Mouse (Mus musculus): ENCODE results near the gene Nod2. TPM values are rescaled to one million over a fixed set of nuclear protein-coding genes. Genes with fewer than 3 reads are reported as not detected.
A peak's percentile ranks its signal among the peaks of the same experiment; 100 is the strongest.

The Nod2 gene
- not detected in 2 replicates for polyA plus RNA-seq (2012; ENCODE audit: insufficient read depth, low replicate concordance)

DNA sequence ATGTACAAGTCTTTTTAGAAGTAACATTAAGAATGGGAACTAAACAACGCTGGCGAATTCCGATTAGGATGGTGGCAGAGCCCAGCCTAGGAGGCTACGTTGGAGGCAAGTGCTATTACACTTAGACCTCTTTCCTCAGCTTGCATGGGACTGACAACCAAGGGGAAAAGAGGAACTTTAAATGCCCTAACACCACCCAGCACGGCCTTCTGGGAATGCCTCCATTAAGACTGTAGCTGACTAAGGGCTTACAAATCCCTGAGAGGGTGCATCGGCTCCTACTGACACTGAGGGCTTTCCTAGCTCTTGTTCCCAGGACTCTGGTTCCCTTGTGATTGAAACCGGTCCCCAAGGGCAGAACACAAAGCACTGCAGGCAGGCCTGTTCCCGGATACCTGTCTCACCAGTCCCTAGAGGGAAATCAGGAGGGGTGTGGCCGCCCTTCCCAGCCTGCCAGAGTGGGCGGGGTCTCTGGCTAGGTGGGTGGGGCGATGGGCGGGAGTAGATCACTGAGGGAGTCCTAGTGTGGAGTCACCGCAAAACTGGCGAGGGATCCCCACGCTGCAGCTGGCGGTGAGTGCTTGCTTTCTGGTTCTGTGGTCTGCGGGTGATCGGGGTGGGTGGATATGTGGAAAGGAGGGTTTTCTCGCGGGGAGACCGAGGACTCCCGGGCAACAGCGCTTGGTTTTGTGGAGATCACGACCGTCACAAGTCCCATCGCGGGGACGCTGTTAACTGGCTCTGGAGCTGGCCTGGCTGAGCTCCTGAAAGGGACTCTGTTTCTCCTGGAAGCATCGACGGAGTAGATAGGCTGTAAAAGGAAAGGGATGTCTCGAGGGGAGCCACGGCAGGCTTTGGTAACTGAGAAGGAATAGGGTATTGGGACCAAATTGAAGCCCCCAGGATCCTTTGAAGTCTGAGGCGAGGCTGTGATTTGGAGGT, at the start of gene Nod2:
TSS of gene Nod2 (plus strand) at position 479 of the 942 bp plus-strand sequence.
- Histone ChIP-seq H3K36me3 (replicated peaks; ENCODE audit: low read length) (no peaks in the 10 kb centered on the region), H3K27me3 (replicated peaks) (peaks cover 66% of the 10 kb centered on the region), H3K4me1 (peaks cover 34% of the 10 kb centered on the region), H3K9me3 (peaks cover 11% of the 10 kb centered on the region), H3K4me3 (replicated peaks) (peak within 1 kb of the TSS; percentile 87)
- TF ChIP-seq FLI1 (IDR thresholded peaks at IDR 0.05; ENCODE audit: low read length) = no peak
- TF ChIP-seq GATA1 (IDR thresholded peaks at IDR 0.05; ENCODE audit: borderline replicate concordance, low read length) = no peak

DNA sequence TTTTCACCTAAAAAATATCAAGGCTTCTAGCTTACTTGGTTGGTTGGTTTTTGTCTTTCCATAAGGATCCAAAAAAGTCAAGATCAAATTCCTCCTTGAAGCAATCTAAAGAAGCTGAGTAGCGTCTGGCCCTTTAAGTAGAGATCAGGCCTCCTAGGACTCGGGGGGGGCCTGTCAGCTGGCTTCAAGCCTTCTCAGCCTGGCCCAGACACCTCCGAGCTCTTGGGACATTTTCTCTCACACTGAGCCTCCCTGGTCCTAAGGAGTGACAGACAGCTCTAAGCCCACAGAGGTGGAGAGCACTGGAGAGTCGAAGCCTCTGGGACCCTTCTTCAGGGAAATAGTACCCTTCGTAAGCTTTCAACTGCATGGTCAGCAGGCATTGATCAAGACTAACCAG, 48.5 kb upstream of the Nod2 start:
- Histone ChIP-seq H3K27me3 (replicated peaks) (peaks cover 68% of the 10 kb centered on the region), H3K4me1 (peaks cover 7% of the 10 kb centered on the region), H3K36me3 (replicated peaks; ENCODE audit: low read length) (no peaks in the 10 kb centered on the region), H3K9me3 (peaks cover 20% of the 10 kb centered on the region), H3K4me3 (replicated peaks) (no peak overlapping the region)
- TF ChIP-seq GATA1 (IDR thresholded peaks at IDR 0.05; ENCODE audit: borderline replicate concordance, low read length) (no peak), FLI1 (IDR thresholded peaks at IDR 0.05; ENCODE audit: low read length) (no peak)

GRCm38 (mm10) chr8:88599491-88599890, 47.6 kb upstream of the Nod2 start:
- no peaks in the 10 kb centered on the region for H3K36me3 ChIP-seq (replicated peaks; ENCODE audit: low read length)
- peaks cover 20% of the 10 kb centered on the region for H3K9me3 ChIP-seq

GRCm38 (mm10) chr8:88603446-88603989, 43.6 kb upstream of the Nod2 start:
- TF ChIP-seq FLI1 (IDR thresholded peaks at IDR 0.05; ENCODE audit: low read length) (no peak), GATA1 (IDR thresholded peaks at IDR 0.05; ENCODE audit: borderline replicate concordance, low read length) (no peak)
- H3K9me3 ChIP-seq = peaks cover 20% of the 10 kb centered on the region
- peaks cover 56% of the 10 kb centered on the region for H3K27me3 ChIP-seq (replicated peaks)
- H3K36me3 ChIP-seq (replicated peaks; ENCODE audit: low read length) = no peaks in the 10 kb centered on the region
- H3K4me3 ChIP-seq (replicated peaks) = no peak overlapping the region
- 0 out of 2 replicates have a peak, but pooled peaks cover 3% of the 10 kb centered on the region for H3K4me1 ChIP-seq

More at GRCm38 (mm10) chr8:88599491-88599890, 47.6 kb upstream of the Nod2 start:
- H3K4me3 ChIP-seq (replicated peaks) = no peak overlapping the region
- peaks cover 61% of the 10 kb centered on the region for H3K27me3 ChIP-seq (replicated peaks)
- 0 out of 2 replicates have a peak, but pooled peaks cover 3% of the 10 kb centered on the region for H3K4me1 ChIP-seq
- TF ChIP-seq FLI1 (IDR thresholded peaks at IDR 0.05; ENCODE audit: low read length) (no peak), GATA1 (IDR thresholded peaks at IDR 0.05; ENCODE audit: borderline replicate concordance, low read length) (no peak)

DNA sequence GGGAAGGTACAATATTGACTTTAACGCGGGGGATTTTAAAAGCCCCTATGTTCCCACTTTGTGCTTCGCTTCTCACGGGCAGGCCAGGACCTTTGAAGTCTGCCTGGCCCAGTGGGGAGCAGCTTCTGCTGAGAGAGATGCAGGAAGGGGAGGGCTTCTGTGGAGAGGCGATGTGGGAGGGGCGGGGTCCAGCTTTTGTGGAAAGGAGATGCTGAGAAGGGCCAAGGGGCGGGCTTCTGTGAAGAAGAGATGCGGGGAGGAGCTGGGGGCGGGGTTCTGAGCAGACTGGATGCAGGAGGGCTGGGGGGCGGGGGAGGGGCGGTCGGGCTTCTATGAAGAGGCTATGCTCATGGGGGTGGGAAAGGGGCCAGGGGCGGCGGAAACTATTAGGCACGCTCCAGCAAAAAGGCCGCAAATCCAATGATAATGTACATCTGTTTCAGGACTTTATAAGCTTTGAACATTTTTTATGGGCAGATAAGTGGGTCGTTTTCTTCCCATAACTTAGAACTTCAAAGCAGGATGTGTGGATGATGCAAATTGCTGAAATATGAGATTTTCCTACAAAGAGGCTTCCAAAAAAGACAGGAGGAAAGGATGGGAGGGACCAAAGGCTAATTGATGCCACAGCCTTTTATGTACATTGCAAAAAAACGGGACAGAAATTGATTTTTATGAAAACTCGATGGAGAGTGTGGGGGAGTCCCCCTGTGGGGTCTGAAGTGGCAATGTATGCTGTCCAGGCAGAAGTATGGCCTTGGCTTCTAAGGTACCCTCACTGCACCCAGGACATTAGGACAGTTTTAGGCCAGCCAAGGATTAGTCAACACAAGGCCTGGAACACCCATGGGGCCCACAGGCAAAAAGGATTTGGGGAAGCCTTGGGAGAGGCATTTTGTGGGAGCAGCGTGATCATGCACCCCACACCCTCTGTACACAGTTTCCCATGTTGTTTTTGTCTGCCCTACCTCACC, 42.8 kb upstream of the Nod2 start:
- TF ChIP-seq GATA1 (IDR thresholded peaks at IDR 0.05; ENCODE audit: borderline replicate concordance, low read length) (no peak), FLI1 (IDR thresholded peaks at IDR 0.05; ENCODE audit: low read length) (no peak)
- Histone ChIP-seq H3K36me3 (replicated peaks; ENCODE audit: low read length) (no peaks in the 10 kb centered on the region), H3K4me1 (0 out of 2 replicates have a peak, but pooled peaks cover 3% of the 10 kb centered on the region), H3K9me3 (peaks cover 20% of the 10 kb centered on the region), H3K4me3 (replicated peaks) (no peak overlapping the region), H3K27me3 (replicated peaks) (peaks cover 59% of the 10 kb centered on the region)

DNA sequence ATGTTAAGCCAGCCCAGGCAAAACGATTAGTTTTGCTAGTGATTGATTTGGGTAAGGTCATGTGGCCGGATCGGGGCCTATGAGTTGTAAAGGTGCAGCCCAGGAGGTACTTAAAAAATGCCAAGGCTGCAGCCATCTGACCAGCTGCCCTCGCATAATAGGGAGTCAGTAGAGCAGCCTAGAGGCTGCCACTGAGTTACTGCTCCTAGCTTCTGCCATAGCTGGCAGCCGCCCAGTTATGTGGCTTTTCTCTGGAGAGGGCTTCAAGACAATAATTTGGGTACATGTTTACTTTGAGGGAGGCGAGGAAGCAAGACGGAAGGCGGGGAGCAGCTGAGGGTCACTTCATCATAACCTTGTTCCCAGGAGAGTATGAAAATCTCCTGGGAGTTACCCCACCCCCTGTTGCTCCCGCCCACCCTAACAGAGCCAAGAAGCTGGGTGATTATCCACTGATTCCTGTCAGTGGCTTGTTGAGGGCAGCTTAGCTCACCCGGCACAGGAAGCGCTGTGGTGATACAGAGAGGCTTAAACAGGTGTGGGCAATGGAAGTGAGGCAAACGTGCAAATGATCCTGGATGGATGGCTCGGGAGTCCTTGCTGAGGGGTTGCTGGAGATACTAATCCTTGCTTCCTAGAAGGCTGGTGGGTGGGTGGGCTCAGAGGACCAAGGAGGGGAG, 41.6 kb upstream of the Nod2 start:
- H3K9me3 ChIP-seq = peaks cover 20% of the 10 kb centered on the region
- no peak overlapping the region for H3K4me3 ChIP-seq (replicated peaks)
- no peaks in the 10 kb centered on the region for H3K36me3 ChIP-seq (replicated peaks; ENCODE audit: low read length)
- H3K4me1 ChIP-seq = 0 out of 2 replicates have a peak, but pooled peaks cover 3% of the 10 kb centered on the region
- TF ChIP-seq FLI1 (IDR thresholded peaks at IDR 0.05; ENCODE audit: low read length) (no peak), GATA1 (IDR thresholded peaks at IDR 0.05; ENCODE audit: borderline replicate concordance, low read length) (no peak)
- peaks cover 62% of the 10 kb centered on the region for H3K27me3 ChIP-seq (replicated peaks)

GRCm38 (mm10) chr8:88609036-88609435, 38.1 kb upstream of the Nod2 start:
- TF ChIP-seq GATA1 (IDR thresholded peaks at IDR 0.05; ENCODE audit: borderline replicate concordance, low read length) (no peak), FLI1 (IDR thresholded peaks at IDR 0.05; ENCODE audit: low read length) (no peak)
- no peaks in the 10 kb centered on the region for H3K36me3 ChIP-seq (replicated peaks; ENCODE audit: low read length)
- H3K4me1 ChIP-seq = no peaks in the 10 kb centered on the region
- H3K9me3 ChIP-seq = no peaks in the 10 kb centered on the region
- peaks cover 73% of the 10 kb centered on the region for H3K27me3 ChIP-seq (replicated peaks)
- H3K4me3 ChIP-seq (replicated peaks) = no peak overlapping the region

- Histone ChIP-seq H3K27me3 (replicated peaks) (peaks cover 79% of the 10 kb centered on the region), H3K4me1 (no peaks in the 10 kb centered on the region), H3K9me3 (no peaks in the 10 kb centered on the region), H3K4me3 (replicated peaks) (no peak overlapping the region), H3K36me3 (replicated peaks; ENCODE audit: low read length) (no peaks in the 10 kb centered on the region)
- TF ChIP-seq FLI1 (IDR thresholded peaks at IDR 0.05; ENCODE audit: low read length) (no peak), GATA1 (IDR thresholded peaks at IDR 0.05; ENCODE audit: borderline replicate concordance, low read length) (no peak)
Observed at GRCm38 (mm10) chr8:88610271-88610670, 36.8 kb upstream of the Nod2 start.
